Mouse (Mus musculus) CH12.LX (cell line): ENCODE data around the gene Gramd1b. TPM values are rescaled to one million over a fixed set of nuclear protein-coding genes. Genes with fewer than 3 reads are reported as not detected.

Experiments used
- DNase-seq: peaks from one replicate; pipeline ENCODE4 v3.0.0-alpha.2; 2013; ENCODE audit errors: extremely low read depth
- H3K27ac ChIP-seq: 2 replicates; pipeline ENCODE4 v1.5.1; 2012; ENCODE audit warnings: low read depth, mild to moderate bottlenecking, control low read depth, moderate library complexity; ENCODE audit not compliant: insufficient read depth
- H3K27me3 ChIP-seq: replicated peaks from 2 replicates; pipeline ENCODE3; 2012; ENCODE audit warnings: inconsistent platforms
- H3K36me3 ChIP-seq, 2 experiments: replicated peaks in 1 of 2; 2 replicates each; pipeline versions ENCODE3 to v1.6.1; 2012; ENCODE audit warnings: inconsistent platforms in 1 of 2, low read length in 1 of 2, mild to moderate bottlenecking in 1 of 2, mixed read lengths in 1 of 2, moderate library complexity in 1 of 2; ENCODE audit not compliant: control insufficient read depth in 1 of 2, insufficient read depth in 1 of 2
- H3K4me1 ChIP-seq, 2 experiments: 2 replicates each; pipeline ENCODE4 v1.6.1; 2012; ENCODE audit warnings: inconsistent platforms in 1 of 2, moderate library complexity in 1 of 2; ENCODE audit not compliant: insufficient read depth in 2 of 2, control insufficient read depth in 1 of 2
- H3K4me2 ChIP-seq: 2 replicates; pipeline ENCODE4 v1.6.1; 2012; ENCODE audit warnings: low read depth, mild to moderate bottlenecking, control low read depth; ENCODE audit not compliant: poor library complexity, insufficient read depth, severe bottlenecking
- H3K4me3 ChIP-seq, 3 experiments: fragments of 150-350 bp in 1 of 3; sonication (generic) in 1 of 3; replicated peaks in 1 of 3; 2 replicates each; pipeline versions ENCODE3 to v1.5.1; 2011 to 2012; ENCODE audit warnings: low read depth in 2 of 3, low read length in 2 of 3, mild to moderate bottlenecking in 2 of 3, moderate library complexity in 2 of 3, control low read depth in 1 of 3, improper control_type of control experiment in 1 of 3, inconsistent platforms in 1 of 3, mixed read lengths in 1 of 3; ENCODE audit not compliant: poor library complexity in 1 of 3
- H3K79me2 ChIP-seq: replicated peaks from 2 replicates; pipeline ENCODE4 v1.6.1; 2012; ENCODE audit warnings: mild to moderate bottlenecking, moderate library complexity; ENCODE audit not compliant: control insufficient read depth, poor library complexity, insufficient read depth, severe bottlenecking; ENCODE audit errors: extremely low read depth
- H3K9ac ChIP-seq: 2 replicates; pipeline ENCODE4 v1.6.1; 2012; ENCODE audit warnings: low read depth, mild to moderate bottlenecking, control low read depth, moderate library complexity; ENCODE audit not compliant: insufficient read depth
- H3K9me3 ChIP-seq: replicated peaks from 2 replicates; pipeline ENCODE3; 2012; ENCODE audit warnings: low read length, inconsistent platforms, mixed read lengths
- BHLHE40 ChIP-seq: IDR thresholded peaks from 2 replicates; pipeline ENCODE4 v1.6.1; 2011; ENCODE audit warnings: mild to moderate bottlenecking, low read depth, low read length, improper control_type of control experiment
- CHD1 ChIP-seq: IDR thresholded peaks from 2 replicates; pipeline ENCODE4 v1.6.1; 2012; ENCODE audit warnings: low read depth, low read length, improper control_type of control experiment, inconsistent platforms
- CHD2 ChIP-seq: IDR thresholded peaks from 2 replicates; pipeline ENCODE4 v1.6.1; 2011; ENCODE audit warnings: low read length, improper control_type of control experiment
- CTCF ChIP-seq, 2 experiments: IDR thresholded peaks in 1 of 2; conservative IDR thresholded peaks in 1 of 2; 2 replicates each; pipeline ENCODE4 v1.5.1; 2011 to 2012; ENCODE audit warnings: low read depth in 2 of 2, low read length in 2 of 2, improper control_type of control experiment in 1 of 2, inconsistent platforms in 1 of 2, mild to moderate bottlenecking in 1 of 2, moderate library complexity in 1 of 2
- E2F4 ChIP-seq: IDR thresholded peaks from 2 replicates; pipeline ENCODE4 v1.6.1; 2011; ENCODE audit warnings: low read depth, low read length, improper control_type of control experiment; ENCODE audit not compliant: insufficient replicate concordance
- ELF1 ChIP-seq: IDR thresholded peaks from 2 replicates; pipeline ENCODE4 v1.6.1; 2014; ENCODE audit warnings: low read depth, mild to moderate bottlenecking, inconsistent platforms, low read length, improper control_type of control experiment
- EP300 ChIP-seq: IDR thresholded peaks from 2 replicates; pipeline ENCODE4 v1.6.1; 2011; ENCODE audit warnings: low read length, improper control_type of control experiment
- ETS1 ChIP-seq: conservative IDR thresholded peaks from 2 replicates; pipeline ENCODE4 v1.6.1; 2012; ENCODE audit warnings: low read depth, mild to moderate bottlenecking, inconsistent platforms, low read length, improper control_type of control experiment, moderate library complexity
- GABPA ChIP-seq: IDR thresholded peaks from 2 replicates; pipeline ENCODE4 v1.6.1; 2012; ENCODE audit warnings: low read depth, low read length, improper control_type of control experiment, inconsistent platforms; ENCODE audit not compliant: insufficient replicate concordance
- HCFC1 ChIP-seq: IDR thresholded peaks from 2 replicates; pipeline ENCODE4 v1.6.1; 2012; ENCODE audit warnings: low read depth, mild to moderate bottlenecking, inconsistent platforms, low read length, improper control_type of control experiment
- IRF4 ChIP-seq: IDR thresholded peaks from 2 replicates; pipeline ENCODE4 v1.6.1; 2014; ENCODE audit warnings: low read depth, mild to moderate bottlenecking, inconsistent platforms, low read length, improper control_type of control experiment
- JUN ChIP-seq: IDR thresholded peaks from 2 replicates; pipeline ENCODE4 v1.6.1; 2011; ENCODE audit warnings: low read depth, mild to moderate bottlenecking, low read length, improper control_type of control experiment, moderate library complexity; ENCODE audit not compliant: insufficient read depth
- JUND ChIP-seq: conservative IDR thresholded peaks from 2 replicates; pipeline ENCODE4 v1.6.1; 2011; ENCODE audit warnings: low read depth, low read length, improper control_type of control experiment
- KAT2A ChIP-seq: IDR thresholded peaks from 2 replicates; pipeline ENCODE4 v1.6.1; 2012; ENCODE audit warnings: low read length, improper control_type of control experiment, inconsistent platforms; ENCODE audit not compliant: insufficient replicate concordance
- MAFK ChIP-seq: IDR thresholded peaks from 2 replicates; pipeline ENCODE4 v1.6.1; 2011; ENCODE audit warnings: low read length, improper control_type of control experiment; ENCODE audit not compliant: insufficient replicate concordance
- MAX ChIP-seq: IDR thresholded peaks from 2 replicates; pipeline ENCODE4 v1.6.1; 2011; ENCODE audit warnings: low read length, improper control_type of control experiment
- MAZ ChIP-seq: IDR thresholded peaks from 2 replicates; pipeline ENCODE4 v1.6.1; 2012; ENCODE audit warnings: low read depth, mild to moderate bottlenecking, inconsistent platforms, low read length, improper control_type of control experiment, moderate library complexity
- MEF2A ChIP-seq: IDR thresholded peaks from 2 replicates; pipeline ENCODE4 v1.6.1; 2014; ENCODE audit warnings: low read depth, mild to moderate bottlenecking, inconsistent platforms, low read length, improper control_type of control experiment, borderline replicate concordance
- MXI1 ChIP-seq: IDR thresholded peaks from 2 replicates; pipeline ENCODE4 v1.6.1; 2011; ENCODE audit warnings: mild to moderate bottlenecking, low read depth, low read length, improper control_type of control experiment
- MYC ChIP-seq: IDR thresholded peaks from 2 replicates; pipeline ENCODE4 v1.6.1; 2011; ENCODE audit warnings: low read depth, mild to moderate bottlenecking, improper control_type of control experiment, low read length
- NRF1 ChIP-seq: IDR thresholded peaks from 2 replicates; pipeline ENCODE4 v1.6.1; 2014; ENCODE audit warnings: low read depth, mild to moderate bottlenecking, inconsistent platforms, low read length, improper control_type of control experiment, moderate library complexity
- PAX5 ChIP-seq: IDR thresholded peaks from 2 replicates; pipeline ENCODE4 v1.6.1; 2012; ENCODE audit warnings: low read length, inconsistent platforms, mixed read lengths
- POLR2A ChIP-seq: IDR thresholded peaks from 2 replicates; pipeline ENCODE4 v1.6.1; 2011; ENCODE audit warnings: low read depth, mild to moderate bottlenecking, improper control_type of control experiment, low read length
- POLR2AphosphoS2 ChIP-seq: IDR thresholded peaks from 2 replicates; pipeline ENCODE4 v1.6.1; 2011; ENCODE audit warnings: low read depth, low read length, improper control_type of control experiment
- RAD21 ChIP-seq: IDR thresholded peaks from 2 replicates; pipeline ENCODE4 v1.6.1; 2011; ENCODE audit warnings: low read depth, mild to moderate bottlenecking, low read length, improper control_type of control experiment, moderate library complexity
- RCOR1 ChIP-seq: conservative IDR thresholded peaks from 2 replicates; pipeline ENCODE4 v1.6.1; 2012; ENCODE audit warnings: low read depth, mild to moderate bottlenecking, inconsistent platforms, low read length, improper control_type of control experiment
- SIN3A ChIP-seq: IDR thresholded peaks from 2 replicates; pipeline ENCODE4 v1.6.1; 2012; ENCODE audit warnings: low read length, improper control_type of control experiment, inconsistent platforms
- SMC3 ChIP-seq: IDR thresholded peaks from 2 replicates; pipeline ENCODE4 v1.6.1; 2011; ENCODE audit warnings: low read depth, low read length, improper control_type of control experiment
- TBP ChIP-seq: conservative IDR thresholded peaks from 2 replicates; pipeline ENCODE4 v1.6.1; 2011; ENCODE audit warnings: low read depth, low read length, improper control_type of control experiment
- TCF12 ChIP-seq: IDR thresholded peaks from 2 replicates; pipeline ENCODE4 v1.6.1; 2014; ENCODE audit warnings: low read depth, mild to moderate bottlenecking, inconsistent platforms, low read length, improper control_type of control experiment
- UBTF ChIP-seq: IDR thresholded peaks from 2 replicates; pipeline ENCODE4 v1.6.1; 2012; ENCODE audit warnings: low read depth, mild to moderate bottlenecking, inconsistent platforms, low read length, improper control_type of control experiment, moderate library complexity
- USF1 ChIP-seq: IDR thresholded peaks from 2 replicates; pipeline ENCODE4 v1.6.1; 2014; ENCODE audit warnings: low read depth, mild to moderate bottlenecking, inconsistent platforms, low read length, improper control_type of control experiment
- USF2 ChIP-seq: conservative IDR thresholded peaks from 2 replicates; pipeline ENCODE4 v1.6.1; 2011; ENCODE audit warnings: low read depth, low read length, improper control_type of control experiment
- ZC3H11A ChIP-seq: IDR thresholded peaks from 2 replicates; pipeline ENCODE4 v1.6.1; 2012; ENCODE audit warnings: low read depth, mild to moderate bottlenecking, inconsistent platforms, low read length, improper control_type of control experiment
- ZKSCAN1 ChIP-seq: IDR thresholded peaks from 2 replicates; pipeline ENCODE4 v1.6.1; 2012; ENCODE audit warnings: low read depth, inconsistent platforms, low read length, improper control_type of control experiment, borderline replicate concordance
- ZMIZ1 ChIP-seq: IDR thresholded peaks from 2 replicates; pipeline ENCODE4 v1.6.1; 2012; ENCODE audit warnings: low read depth, mild to moderate bottlenecking, inconsistent platforms, low read length, improper control_type of control experiment
- ZNF384 ChIP-seq: IDR thresholded peaks from 2 replicates; pipeline ENCODE4 v1.6.1; 2012; ENCODE audit warnings: low read depth, low read length, improper control_type of control experiment, inconsistent platforms
- dilution Hi-C: fragments of 300-500 bp; cut with MboI; formaldehyde crosslinking; loops from 2 replicates; pipeline ENCODE4 v1.14.3; 2020; ENCODE audit warnings: low sequenced_read_pairs; ENCODE audit not compliant: extremely low pct_unique_long_range_greater_than_20kb, extremely low pct_ligation_motif_present
- in situ Hi-C: fragments of 300-500 bp; cut with MboI; formaldehyde crosslinking; loops from 3 replicates; pipeline ENCODE4 v1.14.3; 2019; ENCODE audit warnings: low sequenced_read_pairs, low pct_ligation_motif_present, low pct_unique_long_range_greater_than_20kb, mixed read lengths
- polyA plus RNA-seq: library from polyadenylated mRNA; unstranded; fragments of >175 nt; gene quantifications from 2 replicates; pipeline ENCODE4 v1.2.1, GENCODE M21; 2012; ENCODE audit warnings: low read depth; ENCODE audit not compliant: insufficient read length
- total RNA-seq, 2 experiments: library from RNA; depleted of rRNA; stranded (reverse); fragments of 300-350 nt in 1 of 2; fragments of >200 nt in 1 of 2; gene quantifications; 2 replicates each; pipeline ENCODE4 v1.2.3; 2012 to 2014

Gramd1b gene
- total and polyA plus RNA-seq, 3 experiments: 13.3 to 40.8 (median 16.7) TPM

- DNase-seq: peak; percentile 96
- Histone ChIP-seq H3K27ac (no peak overlapping the region), H3K9me3 (peaks cover 7% of the 10 kb centered on the region), H3K79me2 (no peaks in the 10 kb centered on the region; the same call in 1 of the 2 replicates), H3K9ac (peak overlapping the region; percentile 72), H3K4me2 (peak overlapping the region; percentile 56), H3K4me1 (peaks cover 0 to 19% of the 10 kb centered on the region in 2 experiments; a peak in 2 of 4 replicates), H3K36me3 (peaks cover 0 to 74% of the 10 kb centered on the region in 2 experiments), H3K27me3 (no peaks in the 10 kb centered on the region), H3K4me3 (peak overlapping the region; percentile 65 to 94 (median 68))
- dilution Hi-C loops (no loop called here), in situ Hi-C loops (loop anchor here (5.0 to 25.0 kb wide), 2 partner anchors 172 to 347 kb away; no protein-coding TSS in a partner anchor)
- no peak; the same call in 1 of the 2 replicates for TF ChIP-seq E2F4
- TF ChIP-seq BHLHE40: peak; percentile 61
- TF ChIP-seq JUND: peak; percentile 79; the same call in 1 of the 2 replicates
- TF ChIP-seq JUN: peak; percentile 34; the same call in 1 of the 2 replicates
- no peak for TF ChIP-seq POLR2AphosphoS2
- peak; percentile 47 for TF ChIP-seq POLR2A
- TF ChIP-seq CHD1: 0 out of 2 replicates have a peak, but pooled peaks have one; percentile 47
- TF ChIP-seq IRF4: peak; percentile 59; the same call in 1 of the 2 replicates
- TF ChIP-seq USF1: no peak
- no peak for TF ChIP-seq NRF1
- no peak for TF ChIP-seq PAX5
- no peak for TF ChIP-seq MXI1
- TF ChIP-seq MYC: peak; percentile 74; the same call in 1 of the 2 replicates
- peak; percentile 86; the same call in 1 of the 2 replicates for TF ChIP-seq SIN3A
- TF ChIP-seq MEF2A: peak; percentile 44; the same call in 1 of the 2 replicates
- peak; percentile 10 for TF ChIP-seq ZMIZ1
- TF ChIP-seq KAT2A: no peak
- TF ChIP-seq USF2: no peak
- peak; percentile 65; the same call in 1 of the 2 replicates for TF ChIP-seq ZC3H11A
- TF ChIP-seq MAZ: peak; percentile 88; the same call in 1 of the 2 replicates
- TF ChIP-seq MAFK: no peak
- peak; percentile 47 for TF ChIP-seq ETS1
- TF ChIP-seq MAX: no peak; the same call in 1 of the 2 replicates
- TF ChIP-seq CTCF (conservative IDR thresholded peaks at IDR 0.05 in 1 of 2, IDR thresholded peaks at IDR 0.05 in 1 of 2; ENCODE audit: low read depth in 2 of 2, low read length in 2 of 2): peak; percentile 62 to 98
- peak; percentile 76 for TF ChIP-seq ELF1
- no peak for TF ChIP-seq ZKSCAN1
- TF ChIP-seq SMC3: peak; percentile 92
- TF ChIP-seq TBP: no peak
- no peak for TF ChIP-seq UBTF
- no peak; the same call in 1 of the 2 replicates for TF ChIP-seq HCFC1
- TF ChIP-seq CHD2: no peak
- TF ChIP-seq EP300: no peak
- TF ChIP-seq RCOR1: no peak
- TF ChIP-seq RAD21: peak; percentile 97
- no peak for TF ChIP-seq GABPA
- no peak; the same call in none of the 2 replicates for TF ChIP-seq TCF12
- peak; percentile 94 for TF ChIP-seq ZNF384
Observed at GRCm38 (mm10) chr9:40414904-40415766, 116.0 kb downstream of the Gramd1b start.
